Mouse (Mus musculus) cerebellum, adult (tissue): ENCODE data around the gene Dctn1.

Experiments
- ATAC-seq: cut with Nextera tagmentation; 2 replicates; pipeline ENCODE4 v1.9.2; 2017; ENCODE audit warnings: mild to moderate bottlenecking, moderate library complexity, mixed read lengths; ENCODE audit not compliant: insufficient number of reproducible peaks, low FRiP score, low TSS enrichment

The Dctn1 gene

GRCm38 (mm10) chr6:83162701-83163100 is 3.0 kb upstream of the Dctn1 start:
- ATAC-seq: no peak

- ATAC-seq: no peak
Observed at GRCm38 (mm10) chr6:83165026-83165606, 604 bp upstream of the Dctn1 start.

GRCm38 (mm10) chr6:83166243-83166630 is 517 bp downstream of the Dctn1 start:
- no peak for ATAC-seq

- no peak for ATAC-seq
Observed at GRCm38 (mm10) chr6:83169872-83170271, 4.2 kb downstream of the Dctn1 start.

GRCm38 (mm10) chr6:83171063-83171462 is 5.3 kb downstream of the Dctn1 start:
- no peak for ATAC-seq

GRCm38 (mm10) chr6:83172240-83172920 is 6.7 kb downstream of the Dctn1 start:
- peak; percentile 75 for ATAC-seq

GRCm38 (mm10) chr6:83175996-83176395 is 10.3 kb downstream of the Dctn1 start:
- no peak for ATAC-seq

GRCm38 (mm10) chr6:83179390-83180117 is 13.8 kb downstream of the Dctn1 start:
- ATAC-seq: peak; percentile 85

- no peak for ATAC-seq
Observed at GRCm38 (mm10) chr6:83180605-83181004, 14.9 kb downstream of the Dctn1 start.

- 0 out of 2 replicates have a peak, but pooled peaks have one; percentile 4 for ATAC-seq
Observed at GRCm38 (mm10) chr6:83184858-83185435, 19.2 kb downstream of the Dctn1 start.

GRCm38 (mm10) chr6:83185895-83186861 is 20.5 kb downstream of the Dctn1 start:
- peak; percentile 90 for ATAC-seq

GRCm38 (mm10) chr6:83186946-83187345 is 21.2 kb downstream of the Dctn1 start:
- ATAC-seq: no peak

GRCm38 (mm10) chr6:83193571-83193970 is 27.9 kb downstream of the Dctn1 start:
- no peak for ATAC-seq

GRCm38 (mm10) chr6:83197345-83198004 is 31.8 kb downstream of the Dctn1 start:
- ATAC-seq: peak; percentile 76

GRCm38 (mm10) chr6:83203320-83203719 is 37.6 kb downstream of the Dctn1 start:
- no peak for ATAC-seq

GRCm38 (mm10) chr6:83205851-83206250 is 40.1 kb downstream of the Dctn1 start:
- ATAC-seq: no peak

GRCm38 (mm10) chr6:83206321-83206720 is 40.6 kb downstream of the Dctn1 start:
- ATAC-seq: no peak

GRCm38 (mm10) chr6:83207361-83208049 is 41.8 kb downstream of the Dctn1 start:
- no peak for ATAC-seq

GRCm38 (mm10) chr6:83208050-83208400 is 42.3 kb downstream of the Dctn1 start:
- no peak for ATAC-seq
